Mouse (Mus musculus) left cerebral cortex, postnatal 36 days (tissue): ENCODE measurements around the gene Cdc14b. TPM values are rescaled to one million over a fixed set of nuclear protein-coding genes. Genes with fewer than 3 reads are reported as not detected.

Experiments used
- DNase-seq, 2 experiments: peaks; one replicate each; pipeline ENCODE4 v3.0.0; 2021 to 2022; ENCODE audit warnings: low spot score in 2 of 2, mixed read lengths in 1 of 2
- intact Hi-C: fragments of 180-260 bp; cut with DNase I; formaldehyde crosslinking; loops from one replicate; pipeline ENCODE4 v1.15.1; 2025
- total RNA-seq, 2 experiments: library from RNA; stranded (reverse); gene quantifications; 2 replicates each; pipeline ENCODE4 v1.2.3; 2021

The Cdc14b gene
- total RNA-seq, 2 experiments from 2014 or later: 10.5 to 12.3 TPM

- intact Hi-C loops: no loop called here
- no peak for DNase-seq
Measured at GRCm38 (mm10) chr13:64185586-64185985, 89.5 kb downstream of the Cdc14b start.

- intact Hi-C loops: no loop called here
Measured at GRCm38 (mm10) chr13:64185176-64185575, 89.9 kb downstream of the Cdc14b start.

GRCm38 (mm10) chr13:64184361-64184760, 90.7 kb downstream of the Cdc14b start:
- no peak for DNase-seq
- intact Hi-C loops: loop anchor here (5.0 kb wide), 1 partner anchor 123 kb away; no protein-coding TSS in a partner anchor

More at GRCm38 (mm10) chr13:64185176-64185575, 89.9 kb downstream of the Cdc14b start:
- no peak for DNase-seq

- intact Hi-C loops: loop anchor here (5.0 kb wide), 1 partner anchor 124 kb away; no protein-coding TSS in a partner anchor
- no peak for DNase-seq
Measured at GRCm38 (mm10) chr13:64183583-64183982, 91.5 kb downstream of the Cdc14b start.

GRCm38 (mm10) chr13:64182091-64182490, 93.0 kb downstream of the Cdc14b start:
- DNase-seq: no peak
- intact Hi-C loops: loop anchor here (5.0 kb wide), 1 partner anchor 125 kb away; no protein-coding TSS in a partner anchor

GRCm38 (mm10) chr13:64180888-64181287, 94.2 kb downstream of the Cdc14b start:
- peak in 1 of 2 experiments; percentile 47 for DNase-seq
- intact Hi-C loops: loop anchor here (5.0 kb wide), 1 partner anchor 126 kb away; no protein-coding TSS in a partner anchor

GRCm38 (mm10) chr13:64180300-64180699, 94.8 kb downstream of the Cdc14b start:
- intact Hi-C loops: loop anchor here (5.0 kb wide), 1 partner anchor 127 kb away; no protein-coding TSS in a partner anchor

GRCm38 (mm10) chr13:64178746-64179652, 96.1 kb downstream of the Cdc14b start:
- intact Hi-C loops: no loop called here
- DNase-seq: no peak

More at GRCm38 (mm10) chr13:64180300-64180699, 94.8 kb downstream of the Cdc14b start:
- DNase-seq: no peak

GRCm38 (mm10) chr13:64178000-64178399, 97.1 kb downstream of the Cdc14b start:
- DNase-seq: no peak
- intact Hi-C loops: no loop called here

- intact Hi-C loops: no loop called here
- no peak for DNase-seq
Measured at GRCm38 (mm10) chr13:64169746-64170145, 105.3 kb downstream of the Cdc14b start.

- no peak for DNase-seq
- intact Hi-C loops: no loop called here
Measured at GRCm38 (mm10) chr13:64163147-64163715, 111.9 kb downstream of the Cdc14b start.

GRCm38 (mm10) chr13:64162626-64163025, 112.5 kb downstream of the Cdc14b start:
- intact Hi-C loops: no loop called here
- peak in 1 of 2 experiments; percentile 36 for DNase-seq

GRCm38 (mm10) chr13:64161916-64162611, 113.0 kb downstream of the Cdc14b start:
- DNase-seq: peak in 1 of 2 experiments; percentile 54
- intact Hi-C loops: no loop called here

GRCm38 (mm10) chr13:64161548-64161915, 113.6 kb downstream of the Cdc14b start, which contains the start of gene Habp4:
TSS of gene Habp4 (plus strand) at chr13:64161824.
- peak; percentile 97 to 98 for DNase-seq
- intact Hi-C loops: no loop called here

GRCm38 (mm10) chr13:64156966-64157365, 118.1 kb downstream of the Cdc14b start:
- DNase-seq: no peak
- intact Hi-C loops: loop anchor here (10.0 kb wide), 2 partner anchors 278 to 592 kb away; partner anchors contain the start of gene Cdk20

- no peak for DNase-seq
- intact Hi-C loops: loop anchor here (10.0 kb wide), 2 partner anchors 280 to 590 kb away; partner anchors contain the start of gene Cdk20
Measured at GRCm38 (mm10) chr13:64155171-64155571, 119.9 kb downstream of the Cdc14b start.

- no peak for DNase-seq
- intact Hi-C loops: loop anchor here (5.0 to 10.0 kb wide), 3 partner anchors 280 to 590 kb away; partner anchors contain the start of genes Cdk20 and Ercc6l2
Measured at GRCm38 (mm10) chr13:64154651-64155050, 120.4 kb downstream of the Cdc14b start.

- no peak for DNase-seq
Measured at GRCm38 (mm10) chr13:64153751-64154267, 121.3 kb downstream of the Cdc14b start.

GRCm38 (mm10) chr13:64153083-64153682, 121.9 kb downstream of the Cdc14b start, which contains the start of gene Zfp367:
TSS of gene Zfp367 (minus strand) at chr13:64153202.
- intact Hi-C loops: loop anchor here (5.0 to 10.0 kb wide), 3 partner anchors 282 to 588 kb away; partner anchors contain the start of genes Cdk20 and Ercc6l2
- DNase-seq: peak; percentile 96 to 97

More at GRCm38 (mm10) chr13:64153751-64154267, 121.3 kb downstream of the Cdc14b start:
- intact Hi-C loops: loop anchor here (5.0 to 10.0 kb wide), 3 partner anchors 281 to 589 kb away; partner anchors contain the start of genes Cdk20 and Ercc6l2
